Mouse (Mus musculus): Measurements from ENCODE around the gene Trmt44.
A peak's percentile ranks its signal among the peaks of the same experiment; 100 is the strongest.

Gene Trmt44

GRCm38 (mm10) chr5:35541059-35541790, 33.6 kb downstream of the Trmt44 start:
- no peak for DNase-seq (ENCODE audit: low spot score)

GRCm38 (mm10) chr5:35540555-35540954, 34.3 kb downstream of the Trmt44 start:
- DNase-seq (ENCODE audit: low spot score), result no peak

GRCm38 (mm10) chr5:35539576-35539975, 35.3 kb downstream of the Trmt44 start:
- no peak for DNase-seq (ENCODE audit: low spot score)

GRCm38 (mm10) chr5:35538022-35538421, 36.8 kb downstream of the Trmt44 start:
- DNase-seq (ENCODE audit: low spot score), result no peak

- DNase-seq (ENCODE audit: low spot score), result no peak
Observed at GRCm38 (mm10) chr5:35537474-35537873, 37.4 kb downstream of the Trmt44 start.

- DNase-seq (ENCODE audit: low spot score), result no peak
Observed at GRCm38 (mm10) chr5:35536271-35536670, 38.6 kb downstream of the Trmt44 start.

- DNase-seq (ENCODE audit: low spot score), result no peak
Observed at GRCm38 (mm10) chr5:35531586-35531985, 43.3 kb downstream of the Trmt44 start.

GRCm38 (mm10) chr5:35530442-35530841, 44.4 kb downstream of the Trmt44 start:
- DNase-seq (ENCODE audit: low spot score), result no peak

GRCm38 (mm10) chr5:35525469-35526123, 49.3 kb downstream of the Trmt44 start, which contains the start of gene Cpz:
TSS of gene Cpz (minus strand) at chr5:35525698.
- DNase-seq (ENCODE audit: low spot score), result no peak

GRCm38 (mm10) chr5:35524381-35524780, 50.5 kb downstream of the Trmt44 start:
- DNase-seq (ENCODE audit: low spot score), result no peak

GRCm38 (mm10) chr5:35523735-35524134, 51.1 kb downstream of the Trmt44 start:
- DNase-seq (ENCODE audit: low spot score), result peak; percentile 48

- no peak for DNase-seq (ENCODE audit: low spot score)
Observed at GRCm38 (mm10) chr5:35516781-35517180, 58.1 kb downstream of the Trmt44 start.

GRCm38 (mm10) chr5:35510589-35510988, 64.3 kb downstream of the Trmt44 start:
- DNase-seq (ENCODE audit: low spot score), result peak; percentile 29
